Mouse (Mus musculus) CD4-positive helper T cell, adult 2 months (primary cell): Measurements from ENCODE around the gene Tfcp2l1.
"Not testable (repeated sequence)": the region's sequence is repeated elsewhere in the genome, so short reads cannot be mapped to it uniquely, and the experiment has no call there.

Experiments used
- DNase-seq: peaks from one replicate; pipeline ENCODE4 v3.0.0-alpha.2; 2012; ENCODE audit warnings: low read depth, missing footprints, low spot score

The Tfcp2l1 gene

DNA sequence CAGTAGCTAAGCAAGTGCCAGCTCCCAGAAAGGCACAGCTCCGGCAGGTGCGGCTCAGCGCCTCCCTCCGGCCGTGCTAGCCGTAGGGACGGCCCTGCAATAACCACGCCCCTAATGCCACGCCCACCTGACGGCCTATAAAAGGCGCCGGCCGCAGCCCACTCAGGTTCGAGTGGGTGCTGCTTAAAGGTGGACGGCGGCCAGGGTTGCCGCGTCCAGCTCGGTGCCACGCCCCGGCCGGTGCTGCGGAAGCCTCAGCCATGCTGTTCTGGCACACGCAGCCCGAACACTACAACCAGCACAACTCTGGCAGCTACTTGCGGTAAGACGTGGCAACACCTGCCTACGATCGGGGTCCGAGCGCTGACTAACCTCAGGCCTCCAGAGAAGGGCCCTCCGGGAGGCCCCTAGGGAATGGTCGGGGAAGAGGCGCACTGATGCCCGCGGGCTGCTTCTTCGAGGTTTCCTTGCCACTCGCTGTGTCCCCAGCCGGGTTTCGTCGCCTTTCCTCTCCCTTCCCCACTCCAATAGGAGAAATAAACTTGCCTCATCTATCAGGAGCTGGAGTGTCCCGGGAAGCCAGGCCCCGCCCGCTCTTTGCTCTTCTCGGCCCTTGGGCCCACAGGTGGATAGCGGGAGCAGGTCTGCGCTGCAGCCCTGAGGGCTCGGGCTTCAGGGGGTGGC, at the start of gene Tfcp2l1:
TSS of gene Tfcp2l1 (plus strand) at position 165 of the 684 bp plus-strand sequence.
- peak; percentile 27 for DNase-seq

DNA sequence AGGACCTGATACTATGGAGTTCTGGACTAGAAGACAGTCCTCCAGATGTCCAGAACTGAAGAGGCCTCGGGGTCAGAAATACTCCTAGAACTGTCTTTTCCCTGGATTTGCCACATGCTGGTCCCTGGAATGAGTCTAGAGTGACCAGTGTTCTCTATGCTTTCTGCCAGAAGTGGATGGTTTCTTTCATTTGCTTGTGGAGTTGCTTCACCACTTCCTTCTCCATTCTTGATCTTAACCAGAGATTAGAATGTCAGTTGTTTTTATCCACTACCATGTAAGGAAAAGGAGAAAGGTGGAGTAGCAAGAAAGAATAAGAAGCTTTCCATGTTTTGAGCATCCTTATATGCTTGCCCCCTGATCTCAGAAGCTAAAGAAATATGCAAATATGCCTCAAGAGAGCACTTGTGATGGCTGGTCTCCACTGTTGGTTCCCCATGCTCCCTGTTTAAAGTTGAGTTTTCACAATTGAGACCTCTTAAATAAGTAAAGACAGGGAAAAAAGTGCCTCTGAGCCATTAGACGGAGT, 47.5 kb upstream of the Tfcp2l1 start:
- no peak for DNase-seq

- no peak for DNase-seq
Measured at GRCm38 (mm10) chr1:118581179-118581578, 46.6 kb upstream of the Tfcp2l1 start.

- DNase-seq = no peak
Measured at GRCm38 (mm10) chr1:118589721-118590120, 38.0 kb upstream of the Tfcp2l1 start.

DNA sequence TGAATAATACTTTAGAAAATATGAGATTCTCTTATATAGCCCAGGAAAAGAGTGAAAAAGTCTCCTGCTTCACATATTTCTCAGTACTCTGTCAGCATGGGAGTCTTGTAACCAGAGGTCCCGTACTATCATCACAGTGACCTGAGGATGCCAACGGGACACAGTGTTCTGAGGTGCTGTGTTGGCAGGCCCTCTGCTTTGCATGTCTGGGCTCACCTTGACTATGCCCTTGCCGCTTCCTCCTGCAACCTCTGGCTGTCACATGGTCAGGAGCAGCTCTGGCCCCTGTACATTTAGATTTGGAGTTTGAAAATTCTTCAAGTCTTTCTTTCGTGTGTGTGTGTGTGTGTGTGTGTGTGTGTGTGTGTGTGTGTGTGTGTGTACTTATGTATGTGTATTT, 34.8 kb upstream of the Tfcp2l1 start:
- no peak for DNase-seq

DNA sequence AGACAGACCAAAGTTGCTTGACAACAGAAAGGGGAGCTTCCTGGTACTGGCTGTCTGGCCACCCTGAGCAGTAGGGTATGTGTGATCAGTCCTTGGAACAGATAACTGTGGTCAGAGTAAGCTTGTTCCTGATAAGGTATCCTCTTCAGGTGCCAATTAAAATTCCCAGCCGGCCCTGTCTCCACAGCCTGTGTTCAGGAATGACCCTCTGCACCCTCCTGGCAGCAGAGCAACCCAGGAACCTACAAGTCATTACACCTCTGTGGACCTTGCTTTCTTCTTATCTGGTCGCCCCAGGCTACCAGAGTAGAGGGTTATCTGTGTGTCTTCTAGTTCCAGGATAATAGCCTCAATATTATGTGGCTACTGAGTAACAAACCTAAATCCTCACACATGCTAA, 32.4 kb upstream of the Tfcp2l1 start:
- DNase-seq = no peak

DNA sequence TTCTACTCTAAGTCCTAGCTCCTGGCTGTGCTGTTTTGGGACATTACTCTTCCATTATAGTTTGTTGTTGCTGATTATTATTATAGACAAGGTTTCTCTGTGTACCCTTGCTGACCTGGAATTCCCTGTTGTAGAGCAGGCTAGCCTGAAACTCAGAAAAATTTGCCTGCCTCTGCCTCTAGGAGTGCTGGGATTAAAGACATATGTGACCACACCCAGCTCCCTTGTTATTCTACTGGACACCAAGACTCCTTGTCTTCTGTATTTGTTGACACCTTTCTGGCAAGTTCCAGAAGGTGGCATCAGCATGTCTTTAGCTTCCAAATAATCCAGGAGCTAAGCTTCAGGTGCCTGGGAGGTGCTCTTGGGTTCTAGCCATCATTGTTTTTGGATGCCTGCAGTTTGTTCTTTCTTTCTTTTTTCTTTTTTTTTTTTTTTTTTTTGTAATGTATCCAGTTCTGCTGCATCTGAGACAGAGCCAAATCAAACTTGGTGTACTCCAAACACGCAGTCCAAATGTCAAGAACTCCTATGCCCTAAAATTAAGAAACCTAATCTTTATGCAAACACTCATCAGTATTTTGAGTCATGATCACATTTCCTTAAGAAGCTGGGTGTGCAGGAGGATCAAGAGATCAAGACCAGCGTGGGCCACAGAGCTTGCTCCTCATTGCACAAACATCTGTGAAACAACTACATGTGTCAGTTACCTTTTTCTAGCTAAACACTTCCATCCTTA, 30.1 kb upstream of the Tfcp2l1 start:
- no peak for DNase-seq

DNA sequence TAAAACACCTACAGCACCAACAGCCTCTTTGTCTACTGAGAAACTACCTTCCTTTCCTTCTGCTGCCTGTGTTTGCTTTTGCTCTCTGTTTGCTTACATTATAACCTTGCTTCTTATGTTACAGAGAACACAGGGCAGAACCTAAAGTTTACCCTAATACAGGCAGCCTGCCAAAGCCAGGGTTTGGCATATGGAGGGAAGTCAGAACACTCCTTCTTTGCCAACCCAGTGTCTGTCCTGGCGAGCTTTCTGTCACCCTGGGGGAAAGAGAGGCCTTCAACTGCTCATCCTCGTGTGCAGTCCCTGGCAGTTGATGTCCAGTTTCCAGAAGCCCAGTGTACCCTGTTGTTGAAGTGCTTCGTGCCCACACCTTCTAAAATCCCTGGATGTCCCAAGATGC, 29.4 kb upstream of the Tfcp2l1 start:
- no peak for DNase-seq

DNA sequence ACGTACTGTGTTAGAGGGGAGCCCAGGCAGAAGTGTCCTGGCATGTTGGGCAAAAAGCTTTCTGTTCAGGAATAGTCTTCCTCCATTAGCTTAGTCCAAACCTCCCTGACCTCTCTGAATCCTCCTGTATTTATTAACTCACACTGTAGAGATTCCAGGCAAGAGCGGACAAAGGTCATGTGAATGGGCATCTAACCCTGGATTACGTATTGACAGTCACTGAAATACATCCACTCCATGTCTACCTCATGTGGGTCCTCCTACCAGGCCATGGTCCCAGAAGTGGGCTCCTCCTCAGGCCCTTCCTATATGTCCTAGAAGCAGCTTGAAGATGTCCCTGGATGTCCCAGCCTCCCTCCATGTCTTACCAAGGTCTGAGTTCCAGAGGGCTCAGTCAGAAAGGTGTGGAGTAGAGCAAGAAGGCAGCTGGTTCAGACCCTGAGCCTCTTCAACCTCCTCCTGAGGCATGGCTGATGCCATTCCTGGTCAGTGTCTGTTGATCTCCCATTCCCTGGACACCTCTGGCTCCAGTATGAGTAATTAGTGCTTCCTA, 14.0 kb upstream of the Tfcp2l1 start:
- no peak for DNase-seq

GRCm38 (mm10) chr1:118621055-118621454, 6.7 kb upstream of the Tfcp2l1 start:
- DNase-seq = not testable (repeated sequence)

DNA sequence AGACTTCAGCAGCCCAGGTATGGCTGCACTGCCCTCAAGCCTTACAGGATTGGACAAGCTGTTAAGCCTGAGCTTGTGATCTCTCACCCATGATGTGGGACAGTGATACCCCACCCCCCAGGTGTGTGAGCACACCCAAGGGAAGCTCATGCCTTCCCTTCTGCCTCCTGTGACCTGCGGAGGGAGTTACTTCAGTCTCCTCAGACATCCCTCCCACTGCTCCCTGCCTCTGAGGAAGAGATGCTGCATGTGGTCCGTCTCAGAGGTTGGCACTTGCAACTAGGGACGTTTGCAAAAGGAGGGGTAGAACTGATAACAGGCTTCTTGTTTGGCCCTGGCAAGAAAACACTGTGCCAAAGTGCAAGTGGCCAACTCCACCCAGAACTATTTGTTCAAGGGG, 4.9 kb upstream of the Tfcp2l1 start:
- DNase-seq = no peak

GRCm38 (mm10) chr1:118625461-118625860, 2.3 kb upstream of the Tfcp2l1 start:
- no peak for DNase-seq

DNA sequence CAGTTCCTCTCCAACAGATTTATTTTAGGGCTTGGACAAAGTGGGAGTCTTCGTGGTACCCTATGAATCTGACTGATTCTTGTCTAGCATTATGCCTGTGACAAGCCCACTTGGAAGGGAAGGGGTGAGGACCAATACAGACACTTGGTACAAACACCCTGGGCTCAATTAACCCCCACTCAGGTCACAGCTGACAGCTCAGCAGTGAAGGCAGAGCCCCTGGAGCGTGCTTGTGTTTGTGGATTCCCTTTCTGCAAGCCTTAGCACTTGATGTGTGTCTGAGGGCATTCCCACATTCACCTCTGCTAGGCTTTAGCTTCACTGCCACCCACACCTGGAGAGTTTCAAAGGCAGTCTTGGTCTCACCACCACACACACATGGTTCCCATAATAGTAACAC, 1.8 kb upstream of the Tfcp2l1 start:
- DNase-seq = no peak

DNA sequence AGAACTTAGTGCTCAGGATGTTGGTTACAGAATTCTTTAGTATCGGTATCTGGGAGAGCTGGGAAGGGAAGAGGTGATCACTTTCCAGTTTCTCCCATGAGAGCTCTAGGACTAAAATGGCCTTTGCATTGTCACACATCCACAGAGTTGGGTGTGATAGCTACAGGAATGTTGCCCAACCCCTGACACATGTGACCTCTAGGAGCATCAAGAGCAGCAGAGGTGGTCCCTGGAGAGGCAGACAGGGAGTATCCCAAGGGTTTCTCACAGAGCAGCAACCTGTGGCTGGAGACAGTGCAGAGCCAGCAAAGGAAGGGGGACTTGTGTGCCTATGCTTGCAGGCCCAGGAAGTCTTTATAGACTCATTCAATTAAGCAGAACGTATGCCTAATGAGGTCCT, 1.3 kb upstream of the Tfcp2l1 start:
- no peak for DNase-seq

DNA sequence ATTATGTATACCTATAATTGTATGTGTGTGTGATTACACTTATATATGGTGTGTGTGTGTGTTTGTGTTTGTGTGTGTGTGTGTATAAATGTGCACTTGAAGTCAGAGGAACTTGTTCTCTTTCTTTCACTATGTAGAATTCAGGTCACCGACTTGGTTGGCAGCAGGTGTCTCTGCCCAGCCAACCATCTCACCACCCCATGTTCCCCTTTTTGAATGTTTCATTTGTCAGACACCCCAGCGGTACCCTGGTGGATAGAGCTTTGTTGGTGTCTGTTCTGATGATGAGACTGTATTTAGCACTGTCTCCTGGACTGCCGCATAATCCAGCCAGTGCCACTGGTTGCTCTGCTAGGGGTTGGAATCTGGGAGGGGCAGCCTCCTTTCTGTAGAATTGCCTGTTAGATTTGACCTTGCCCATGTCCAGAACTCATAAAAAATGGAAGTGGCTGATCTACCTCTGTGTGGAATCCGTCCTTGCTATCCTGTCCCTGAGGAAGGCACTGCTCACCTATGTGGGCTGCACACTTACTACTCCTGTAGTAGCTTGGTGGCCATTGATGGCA, 5.8 kb downstream of the Tfcp2l1 start:
- no peak for DNase-seq

GRCm38 (mm10) chr1:118642296-118642999, 14.7 kb downstream of the Tfcp2l1 start:
- no peak for DNase-seq

DNA sequence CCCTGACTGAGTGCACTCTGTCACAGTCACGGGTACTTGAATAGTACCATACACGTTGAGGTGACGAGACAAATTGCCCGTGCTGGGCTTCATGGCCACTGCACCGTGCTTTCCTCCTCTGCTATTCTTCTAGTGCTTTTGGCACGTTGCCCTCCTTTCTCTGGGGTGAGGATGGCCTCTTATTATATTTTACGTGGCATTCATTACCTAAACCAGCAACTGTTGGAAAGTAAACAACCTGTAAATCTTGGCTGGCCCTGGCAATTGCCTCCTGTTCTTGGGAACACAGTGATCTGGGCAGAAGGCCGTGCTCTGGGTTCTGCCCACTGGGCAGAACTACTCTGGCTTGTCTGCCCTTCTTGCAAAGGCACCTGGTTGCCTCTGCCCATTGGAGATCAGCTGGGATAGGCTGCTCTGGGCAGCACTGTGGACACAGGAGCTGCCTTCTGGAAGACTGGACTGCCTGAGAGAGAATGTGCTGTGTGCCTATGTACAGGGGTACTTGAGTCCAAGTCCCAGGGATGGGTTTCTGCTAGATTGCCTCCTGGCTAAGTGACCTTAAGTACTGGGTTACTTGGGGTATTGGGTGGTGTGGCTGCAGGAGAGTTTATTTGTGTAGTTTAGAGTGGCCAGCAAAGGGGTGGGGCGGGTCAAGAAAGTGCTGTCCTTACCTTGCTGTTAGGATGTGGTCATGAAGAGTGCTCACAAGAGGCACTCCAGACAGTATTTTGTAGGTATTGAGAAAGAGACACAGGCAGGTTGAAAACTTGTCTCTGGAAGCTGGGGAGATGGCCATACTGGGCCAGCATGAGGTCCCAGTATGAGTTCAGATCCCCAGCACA, 15.6 kb downstream of the Tfcp2l1 start:
- DNase-seq = no peak

- DNase-seq = no peak
Measured at GRCm38 (mm10) chr1:118645701-118646100, 18.0 kb downstream of the Tfcp2l1 start.

DNA sequence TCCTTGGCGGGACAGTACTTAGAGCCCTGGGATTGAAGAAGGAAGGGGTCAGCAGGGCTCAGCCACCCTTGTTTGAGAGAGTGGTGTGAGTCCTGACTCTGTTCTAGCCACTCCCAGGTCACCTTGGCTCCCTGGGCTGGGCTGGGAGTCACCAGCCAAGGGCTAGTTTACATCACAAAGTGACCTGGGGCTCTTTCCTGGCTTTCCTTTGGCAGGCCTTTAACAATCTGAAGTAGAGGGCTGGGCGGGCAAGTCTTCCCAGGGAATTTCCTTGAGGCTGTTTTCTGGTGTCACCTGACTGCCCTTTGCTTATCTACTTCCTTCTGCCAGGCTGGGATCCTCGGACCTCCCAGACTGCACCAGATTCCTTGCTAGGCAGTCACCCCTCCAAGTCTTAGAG, 20.3 kb downstream of the Tfcp2l1 start:
- no peak for DNase-seq

- no peak for DNase-seq
Measured at GRCm38 (mm10) chr1:118649933-118650770, 22.4 kb downstream of the Tfcp2l1 start.
